Mouse (Mus musculus) hindbrain, embryonic 13.5 days (tissue): Measurements from ENCODE around the gene 1700025G04Rik. TPM values are rescaled to one million over a fixed set of nuclear protein-coding genes. Genes with fewer than 3 reads are reported as not detected.

ENCODE experiments used
- ATAC-seq: fragments of 200-750 bp; cut with Nextera tagmentation; 2 replicates; pipeline ENCODE4 v1.8.0; 2017; ENCODE audit warnings: moderate TSS enrichment; ENCODE audit not compliant: low FRiP score
- H3K27ac ChIP-seq: fragments of 300-500 bp; sonication (generic); 2 replicates; pipeline ENCODE4 v1.5.1; 2015; ENCODE audit warnings: inconsistent platforms, mild to moderate bottlenecking, moderate library complexity
- H3K27me3 ChIP-seq: fragments of 300-500 bp; sonication (generic); 2 replicates; pipeline ENCODE4 v1.6.1; 2015; ENCODE audit warnings: mild to moderate bottlenecking, inconsistent platforms
- H3K36me3 ChIP-seq: fragments of 300-500 bp; sonication (generic); 2 replicates; pipeline ENCODE4 v1.6.1; 2015; ENCODE audit warnings: mild to moderate bottlenecking, inconsistent platforms
- H3K4me1 ChIP-seq: fragments of 300-500 bp; sonication (generic); replicated peaks from 2 replicates; pipeline ENCODE4 v1.6.1; 2015; ENCODE audit warnings: inconsistent platforms
- H3K4me2 ChIP-seq: fragments of 300-500 bp; sonication (generic); 2 replicates; pipeline ENCODE4 v1.6.1; 2015; ENCODE audit warnings: inconsistent platforms, mild to moderate bottlenecking, moderate library complexity
- H3K4me3 ChIP-seq: fragments of 300-500 bp; sonication (generic); 2 replicates; pipeline ENCODE4 v1.5.1; 2015; ENCODE audit warnings: mild to moderate bottlenecking, inconsistent platforms
- H3K9ac ChIP-seq: fragments of 300-500 bp; sonication (generic); 2 replicates; pipeline ENCODE4 v1.6.1; 2015; ENCODE audit warnings: mild to moderate bottlenecking, inconsistent platforms
- H3K9me3 ChIP-seq: fragments of 300-500 bp; sonication (generic); 2 replicates; pipeline ENCODE4 v1.6.1; 2016; ENCODE audit warnings: inconsistent platforms
- WGBS: fragments of 180-500 bp; shearing (Covaris S2); methylation state at CpG from one replicate; pipeline ENCODE4 v1.1.7; 2015; 5-methylcytosine and 5-hydroxymethylcytosine counted together
- polyA plus RNA-seq: library from polyadenylated mRNA; unstranded; fragments of >200 nt; fragmentation: Nextera tagmentation; extraction: Ambion mirVana; gene quantifications from 2 replicates; pipeline ENCODE4 v1.2.1, GENCODE M21; 2015

Gene 1700025G04Rik
- polyA plus RNA-seq, 1 experiment from 2014 or later, result 41.0 TPM

DNA sequence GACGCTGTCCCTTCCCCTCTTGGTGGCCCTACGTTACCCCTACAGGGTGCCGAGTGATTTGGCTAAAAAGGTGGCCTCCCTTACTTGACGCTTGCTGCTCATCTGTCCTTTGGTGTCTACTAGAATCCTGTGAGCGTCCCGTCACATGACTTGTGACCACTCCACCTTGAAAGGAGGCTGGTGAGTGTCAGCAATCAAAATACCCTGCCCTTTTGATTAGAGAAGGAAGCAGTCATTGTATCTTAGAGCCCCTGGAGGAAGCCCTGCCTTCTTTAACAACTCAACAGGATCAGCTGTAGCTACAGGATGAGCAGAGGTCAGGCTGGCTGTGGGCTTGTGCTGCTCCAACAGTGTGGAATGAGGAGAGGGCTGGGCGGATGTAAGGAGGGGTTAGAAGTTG, 190.0 kb downstream of the 1700025G04Rik start:
- Histone ChIP-seq H3K4me2 (no peak overlapping the region), H3K4me1 (peaks cover 42% of the 10 kb centered on the region), H3K27me3 (no peaks in the 10 kb centered on the region), H3K36me3 (no peaks in the 10 kb centered on the region), H3K27ac (peak overlapping the region; percentile 68), H3K9me3 (no peaks in the 10 kb centered on the region), H3K4me3 (no peak overlapping the region), H3K9ac (no peak overlapping the region; the same call in 1 of the 2 replicates)
- 0 out of 2 replicates have a peak, but pooled peaks have one; percentile 37 for ATAC-seq
- WGBS, result 87% methylated on average over 7 of the region's 7 CpGs

DNA sequence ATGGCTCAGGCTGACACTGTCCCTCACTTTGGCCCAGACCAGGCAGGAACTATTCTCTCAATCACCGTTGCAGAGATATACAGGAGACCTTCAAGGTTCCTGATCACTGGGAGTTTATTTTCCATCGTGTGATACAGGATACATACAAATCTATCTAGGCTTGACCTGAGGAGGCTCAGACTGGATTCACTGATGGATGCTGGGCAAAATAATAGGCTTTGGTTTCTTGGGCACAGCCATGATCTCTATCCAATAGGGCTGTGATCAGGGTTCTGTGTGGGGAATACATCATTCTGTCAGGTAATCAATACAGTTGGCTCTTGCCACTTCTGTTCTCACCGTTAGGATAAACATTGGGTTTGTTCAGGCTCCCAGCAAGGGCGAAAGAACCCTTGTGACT, 194.5 kb downstream of the 1700025G04Rik start:
- Histone ChIP-seq H3K27me3 (no peaks in the 10 kb centered on the region), H3K4me3 (no peak overlapping the region), H3K4me2 (no peak overlapping the region), H3K36me3 (peaks cover 10% of the 10 kb centered on the region), H3K9ac (no peak overlapping the region), H3K4me1 (peaks cover 36% of the 10 kb centered on the region), H3K27ac (no peak overlapping the region), H3K9me3 (no peaks in the 10 kb centered on the region)
- ATAC-seq, result no peak
- WGBS, result 72% methylated on average over 4 of the region's 4 CpGs

DNA sequence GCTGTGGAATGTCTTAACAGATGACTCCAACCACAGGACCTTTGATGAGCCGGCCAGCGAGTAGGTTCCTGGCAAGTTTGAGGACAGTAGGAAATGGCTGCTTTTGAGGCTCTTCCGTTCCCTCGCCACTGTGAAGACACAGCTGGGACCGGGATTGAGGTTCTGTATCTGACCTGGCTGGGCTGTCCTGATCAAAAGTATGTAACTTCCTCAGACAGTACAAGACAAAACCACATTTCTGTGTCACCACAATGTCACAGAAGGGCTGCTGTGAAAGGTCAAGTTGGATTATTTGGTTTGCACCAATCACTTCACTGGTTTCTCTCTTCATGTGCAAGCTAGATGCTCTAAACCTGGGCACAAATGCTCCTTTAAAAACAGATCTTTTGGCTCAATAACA, 195.9 kb downstream of the 1700025G04Rik start:
- no peak overlapping the region for H3K4me2 ChIP-seq
- H3K27ac ChIP-seq, result no peak overlapping the region
- H3K27me3 ChIP-seq, result no peaks in the 10 kb centered on the region
- no peak for ATAC-seq
- peaks cover 10% of the 10 kb centered on the region for H3K36me3 ChIP-seq
- H3K4me3 ChIP-seq, result no peak overlapping the region
- WGBS, result 87% methylated on average over 5 of the region's 5 CpGs
- H3K9ac ChIP-seq, result no peak overlapping the region
- H3K4me1 ChIP-seq, result peaks cover 34% of the 10 kb centered on the region; the same call in 1 of the 2 replicates
- no peaks in the 10 kb centered on the region for H3K9me3 ChIP-seq

DNA sequence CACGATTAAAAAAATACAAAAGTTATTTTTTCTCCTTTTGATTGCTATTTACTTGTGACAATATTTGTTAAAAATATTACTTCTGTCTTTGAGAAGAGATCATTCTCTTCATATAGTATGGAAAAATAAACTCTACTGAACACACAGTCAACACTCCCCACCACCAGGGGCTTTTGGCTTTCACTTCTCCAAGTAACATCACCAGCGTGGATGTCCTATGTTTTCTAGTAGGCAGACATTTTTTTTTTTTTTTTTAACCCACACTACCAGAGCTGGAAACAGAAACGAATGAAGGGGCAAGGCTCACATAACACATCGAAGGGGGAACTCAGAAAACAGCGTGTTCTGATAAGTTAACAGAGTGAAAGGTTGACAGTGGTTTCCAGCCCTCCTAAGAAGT, 197.9 kb downstream of the 1700025G04Rik start:
- H3K27ac ChIP-seq, result no peak overlapping the region
- H3K36me3 ChIP-seq, result peaks cover 10% of the 10 kb centered on the region
- ATAC-seq, result no peak
- no peaks in the 10 kb centered on the region for H3K27me3 ChIP-seq
- 94% methylated on average over 5 of the region's 5 CpGs for WGBS
- H3K4me2 ChIP-seq, result no peak overlapping the region
- H3K4me1 ChIP-seq, result peaks cover 45% of the 10 kb centered on the region
- H3K9me3 ChIP-seq, result no peaks in the 10 kb centered on the region
- no peak overlapping the region for H3K9ac ChIP-seq
- H3K4me3 ChIP-seq, result no peak overlapping the region

DNA sequence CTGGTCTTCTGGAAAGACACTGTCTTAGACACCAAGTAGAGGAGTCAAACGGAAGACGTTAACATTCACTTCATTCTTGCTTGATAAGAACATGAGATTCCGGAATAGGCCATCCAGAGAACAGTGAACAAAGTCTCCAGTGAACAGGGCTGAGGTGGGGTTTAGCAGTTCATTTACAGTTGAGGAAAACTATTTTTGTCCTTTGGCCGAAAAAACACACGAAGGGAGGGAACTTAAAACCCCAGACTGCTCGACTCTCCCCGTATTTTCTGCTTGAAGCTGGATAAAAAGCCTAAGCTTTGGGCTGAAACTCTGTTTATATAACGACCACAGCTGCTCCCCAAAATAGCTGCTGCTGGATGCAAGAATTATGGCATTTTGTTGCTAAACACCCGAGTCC, 198.7 kb downstream of the 1700025G04Rik start:
- no peak for ATAC-seq
- no peaks in the 10 kb centered on the region for H3K27me3 ChIP-seq
- no peak overlapping the region for H3K27ac ChIP-seq
- H3K9ac ChIP-seq, result no peak overlapping the region
- H3K36me3 ChIP-seq, result peaks cover 10% of the 10 kb centered on the region
- H3K9me3 ChIP-seq, result no peaks in the 10 kb centered on the region
- H3K4me3 ChIP-seq, result no peak overlapping the region
- H3K4me2 ChIP-seq, result no peak overlapping the region
- peaks cover 39% of the 10 kb centered on the region for H3K4me1 ChIP-seq
- WGBS, result 88% methylated on average over 9 of the region's 9 CpGs

DNA sequence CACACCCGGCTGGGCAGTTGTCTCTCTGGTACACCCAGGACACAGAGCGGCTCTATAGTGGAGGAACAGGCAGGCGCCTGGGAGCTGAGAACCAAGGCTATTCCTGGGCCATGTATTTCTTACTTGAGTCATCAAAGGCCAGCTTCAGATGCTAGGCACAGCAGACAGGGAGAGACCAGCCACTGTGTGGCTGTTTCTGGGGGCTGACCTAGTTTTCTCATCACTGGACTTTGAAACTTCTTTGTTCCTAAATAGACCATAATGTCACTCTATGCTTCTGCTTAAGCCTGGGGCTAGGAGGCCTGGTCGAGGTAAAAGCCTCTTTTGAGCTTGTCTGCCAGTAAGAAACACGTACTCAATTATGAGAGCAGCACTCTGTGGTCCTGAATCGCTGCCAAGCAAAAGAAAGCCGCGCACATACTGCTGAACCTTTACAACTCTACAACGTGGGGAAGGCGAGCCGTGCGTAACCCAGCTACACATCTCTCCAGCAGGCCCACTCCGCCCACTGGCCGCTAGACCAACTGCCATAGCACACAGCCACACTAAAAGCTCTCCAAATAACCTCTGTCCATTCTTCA, 199.8 kb downstream of the 1700025G04Rik start:
- ATAC-seq, result peak; percentile 49; the same call in 1 of the 2 replicates
- no peaks in the 10 kb centered on the region for H3K27me3 ChIP-seq

DNA sequence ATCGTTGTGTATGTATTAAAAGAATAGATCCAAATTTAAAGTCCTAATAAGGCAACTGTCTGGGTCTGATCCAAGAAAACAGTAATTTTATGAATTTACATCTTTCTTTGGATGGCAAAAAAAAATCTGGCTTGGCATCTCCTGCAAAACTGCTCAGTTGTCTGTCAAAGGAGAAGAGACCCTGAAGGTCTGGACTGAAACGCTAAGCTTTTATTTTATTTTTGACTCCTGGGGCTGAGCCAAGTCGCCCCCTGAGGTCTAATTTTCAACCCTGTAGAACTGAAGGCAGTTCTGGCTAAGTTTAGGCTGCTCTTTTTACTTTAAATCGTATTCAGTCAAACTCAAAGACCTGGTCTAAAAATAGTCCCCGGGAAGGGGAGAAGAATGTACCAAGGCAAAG, 202.3 kb downstream of the 1700025G04Rik start:
- peaks cover 5% of the 10 kb centered on the region for H3K36me3 ChIP-seq
- no peak overlapping the region for H3K9ac ChIP-seq
- H3K4me2 ChIP-seq, result no peak overlapping the region
- no peak for ATAC-seq
- WGBS, result 71% methylated on average over 5 of the region's 5 CpGs
- H3K4me3 ChIP-seq, result no peak overlapping the region
- no peaks in the 10 kb centered on the region for H3K27me3 ChIP-seq
- no peaks in the 10 kb centered on the region for H3K9me3 ChIP-seq
- no peak overlapping the region for H3K27ac ChIP-seq
- peaks cover 33% of the 10 kb centered on the region for H3K4me1 ChIP-seq

More for the DNA sequence above, 199.8 kb downstream of the 1700025G04Rik start:
- Histone ChIP-seq H3K9ac (no peak overlapping the region), H3K27ac (peak overlapping the region; percentile 53), H3K36me3 (peaks cover 10% of the 10 kb centered on the region), H3K4me2 (no peak overlapping the region), H3K4me1 (peaks cover 33% of the 10 kb centered on the region), H3K9me3 (no peaks in the 10 kb centered on the region), H3K4me3 (no peak overlapping the region)
- 61% methylated on average over 14 of the region's 14 CpGs for WGBS

DNA sequence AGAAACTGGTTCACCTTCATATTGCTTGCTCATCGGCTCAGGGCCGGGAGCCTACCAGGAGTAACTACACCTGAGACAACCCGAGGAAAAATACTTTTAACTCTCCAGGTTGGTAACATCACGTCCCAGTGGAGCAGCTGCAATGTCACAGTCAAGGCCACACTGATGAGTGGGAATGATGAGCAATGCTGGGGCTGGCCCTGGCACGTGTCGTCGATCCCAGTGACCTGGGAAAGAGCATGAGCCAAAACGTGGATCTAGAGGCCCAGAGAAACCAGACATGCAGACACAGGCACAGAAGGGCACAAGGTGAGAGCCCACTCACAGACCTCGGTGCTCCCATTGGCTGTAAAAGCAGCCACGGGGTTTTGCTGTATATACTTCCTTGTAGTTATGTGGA, 202.8 kb downstream of the 1700025G04Rik start:
- Histone ChIP-seq H3K4me3 (no peak overlapping the region), H3K4me1 (peaks cover 34% of the 10 kb centered on the region), H3K9me3 (no peaks in the 10 kb centered on the region), H3K36me3 (no peaks in the 10 kb centered on the region), H3K27me3 (no peaks in the 10 kb centered on the region), H3K27ac (no peak overlapping the region), H3K4me2 (no peak overlapping the region), H3K9ac (no peak overlapping the region)
- no peak for ATAC-seq
- WGBS, result 89% methylated on average over 10 of the region's 10 CpGs

DNA sequence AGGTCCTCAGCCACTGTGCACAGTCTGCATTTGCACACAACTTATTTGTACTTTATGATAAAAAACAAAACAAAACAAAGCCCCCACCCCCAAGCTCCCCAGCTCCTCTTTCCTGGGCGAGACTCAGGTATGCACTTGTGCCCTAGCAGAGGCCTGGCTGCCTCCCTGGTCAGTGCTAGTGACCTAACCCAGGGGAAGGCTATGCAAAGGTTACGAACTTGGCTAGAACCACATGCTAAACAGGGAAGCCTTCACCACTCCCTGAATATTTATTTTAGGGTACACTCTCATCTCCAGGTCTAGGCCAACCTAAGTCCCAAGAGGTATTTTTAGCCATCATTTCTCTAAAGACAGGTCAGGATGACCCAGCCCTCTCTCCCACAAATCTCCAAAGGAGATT, 203.8 kb downstream of the 1700025G04Rik start:
- Histone ChIP-seq H3K27ac (no peak overlapping the region), H3K36me3 (no peaks in the 10 kb centered on the region), H3K4me1 (peaks cover 38% of the 10 kb centered on the region), H3K4me2 (no peak overlapping the region), H3K27me3 (no peaks in the 10 kb centered on the region), H3K9ac (no peak overlapping the region), H3K9me3 (no peaks in the 10 kb centered on the region), H3K4me3 (no peak overlapping the region)
- no peak for ATAC-seq
- WGBS, result 86% methylated on average over 2 of the region's 2 CpGs

DNA sequence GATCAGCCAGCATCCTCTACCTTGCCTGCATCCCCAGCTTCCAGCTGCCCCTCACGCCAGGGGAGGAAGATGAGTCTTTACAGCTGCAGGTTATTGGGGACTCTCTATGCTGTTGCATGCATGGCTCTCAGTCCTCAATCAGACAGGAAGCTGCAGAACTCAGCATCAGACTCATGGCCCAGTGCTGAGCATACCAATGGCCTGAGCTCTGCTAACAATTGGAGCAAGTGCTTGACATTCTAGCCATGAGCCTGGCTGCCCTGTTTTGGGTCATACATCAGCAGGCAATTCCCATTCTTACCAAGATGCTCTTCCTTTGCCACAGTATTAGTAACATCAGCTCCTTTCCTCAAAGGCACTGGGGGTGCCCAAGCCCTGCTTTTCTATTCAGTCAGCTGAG, 208.7 kb downstream of the 1700025G04Rik start:
- Histone ChIP-seq H3K27me3 (no peaks in the 10 kb centered on the region), H3K4me2 (no peak overlapping the region), H3K4me3 (no peak overlapping the region), H3K4me1 (peaks cover 39% of the 10 kb centered on the region), H3K9me3 (no peaks in the 10 kb centered on the region), H3K36me3 (no peaks in the 10 kb centered on the region), H3K27ac (peak overlapping the region; percentile 13; the same call in 1 of the 2 replicates), H3K9ac (no peak overlapping the region)
- WGBS, result 58% methylated on average over 1 of the region's 1 CpGs
- no peak; the same call in 1 of the 2 replicates for ATAC-seq

DNA sequence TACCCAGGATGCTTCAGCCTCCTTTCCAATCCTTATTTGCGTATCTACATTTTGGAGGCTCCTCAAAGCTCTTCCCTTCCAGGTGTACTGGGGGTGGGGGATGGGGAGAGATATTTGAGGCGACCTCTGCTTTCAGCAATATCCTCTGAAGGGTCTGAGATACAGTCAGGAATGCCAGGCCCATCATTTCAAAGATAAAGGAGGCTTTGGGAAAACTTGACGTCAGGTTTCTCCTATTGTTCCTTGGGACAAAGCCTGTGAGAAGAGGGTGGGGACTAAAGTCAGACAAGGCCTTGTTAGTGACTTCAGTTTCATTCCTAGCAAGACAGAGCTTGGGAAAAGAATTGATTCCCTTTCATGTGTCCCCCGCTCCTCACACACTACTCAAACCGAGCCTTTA, 209.2 kb downstream of the 1700025G04Rik start:
- H3K4me3 ChIP-seq, result no peak overlapping the region
- H3K27ac ChIP-seq, result no peak overlapping the region
- H3K36me3 ChIP-seq, result no peaks in the 10 kb centered on the region
- peaks cover 39% of the 10 kb centered on the region for H3K4me1 ChIP-seq
- H3K27me3 ChIP-seq, result no peaks in the 10 kb centered on the region
- ATAC-seq, result no peak
- 30% methylated on average over 5 of the region's 5 CpGs for WGBS
- no peak overlapping the region for H3K4me2 ChIP-seq
- no peaks in the 10 kb centered on the region for H3K9me3 ChIP-seq
- H3K9ac ChIP-seq, result no peak overlapping the region

DNA sequence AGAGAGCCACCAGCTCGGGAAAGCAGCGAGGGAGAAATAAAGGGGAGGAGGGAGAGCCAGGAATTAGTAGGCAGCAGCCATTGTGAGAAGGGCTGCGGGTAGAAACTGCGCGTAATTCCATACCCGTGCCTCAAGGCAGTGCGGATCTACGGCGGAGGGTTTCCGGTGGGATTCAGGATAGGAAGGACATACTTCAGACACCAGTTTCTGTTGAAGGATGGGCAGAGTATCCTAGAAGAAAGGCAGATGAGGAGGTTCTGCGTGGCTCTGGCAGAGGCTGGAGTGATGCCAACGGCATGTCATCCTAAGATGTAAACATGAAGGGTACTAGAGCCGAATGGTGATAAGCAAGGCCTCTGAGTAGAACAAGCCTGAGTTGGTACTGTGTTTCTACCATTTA, 210.0 kb downstream of the 1700025G04Rik start:
- no peak for ATAC-seq
- 69% methylated on average over 13 of the region's 13 CpGs for WGBS
- no peak overlapping the region for H3K4me2 ChIP-seq
- H3K27ac ChIP-seq, result no peak overlapping the region; the same call in 1 of the 2 replicates
- H3K4me1 ChIP-seq, result peaks cover 39% of the 10 kb centered on the region
- H3K36me3 ChIP-seq, result no peaks in the 10 kb centered on the region
- no peaks in the 10 kb centered on the region for H3K9me3 ChIP-seq
- H3K9ac ChIP-seq, result no peak overlapping the region
- H3K27me3 ChIP-seq, result no peaks in the 10 kb centered on the region
- H3K4me3 ChIP-seq, result no peak overlapping the region

DNA sequence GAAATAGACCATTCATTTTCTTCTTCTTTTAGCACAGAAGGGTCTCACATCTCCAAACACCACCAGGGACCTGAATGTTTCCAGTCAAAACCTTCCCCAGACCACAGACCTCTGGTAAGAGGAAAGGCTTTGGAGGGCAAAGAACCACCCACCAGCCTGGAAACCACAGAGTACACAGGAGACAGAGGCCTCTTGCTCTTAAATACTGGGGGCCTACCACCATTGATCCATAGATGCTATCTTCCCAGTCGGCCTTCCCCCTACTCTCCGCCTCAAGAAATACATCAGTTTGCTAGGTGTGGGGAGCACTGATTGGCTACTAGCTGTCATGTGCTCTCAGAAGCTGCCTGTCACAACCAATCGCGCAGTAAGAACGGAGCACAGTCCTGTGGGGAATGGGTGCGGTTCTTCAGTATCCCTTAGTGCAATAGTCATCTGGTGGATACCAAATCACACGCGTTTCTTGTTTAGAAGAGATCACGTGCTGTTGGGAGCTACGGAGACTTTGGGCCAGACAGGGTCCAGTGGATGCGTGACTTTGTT, 210.5 kb downstream of the 1700025G04Rik start:
- ATAC-seq, result peak; percentile 20; the same call in 1 of the 2 replicates

More for the DNA sequence above, 210.5 kb downstream of the 1700025G04Rik start:
- no peak overlapping the region for H3K4me3 ChIP-seq
- no peak overlapping the region for H3K4me2 ChIP-seq
- H3K27me3 ChIP-seq, result no peaks in the 10 kb centered on the region
- no peak overlapping the region for H3K9ac ChIP-seq
- no peaks in the 10 kb centered on the region for H3K36me3 ChIP-seq
- no peak overlapping the region; the same call in 1 of the 2 replicates for H3K27ac ChIP-seq
- H3K9me3 ChIP-seq, result no peaks in the 10 kb centered on the region
- WGBS, result 84% methylated on average over 11 of the region's 11 CpGs
- peaks cover 39% of the 10 kb centered on the region for H3K4me1 ChIP-seq
